Mouse (Mus musculus) stomach, postnatal 0 days (tissue): ENCODE data around the gene Igsf3.

Source experiments
- CTCF ChIP-seq: IDR thresholded peaks from 2 replicates; pipeline ENCODE4 v1.5.1; 2016; ENCODE audit warnings: antibody characterized with exemption, low read depth, mild to moderate bottlenecking, moderate library complexity
- EP300 ChIP-seq: optimal IDR thresholded peaks from 2 replicates; pipeline ENCODE3; 2016; ENCODE audit warnings: antibody characterized with exemption

- no peak for TF ChIP-seq EP300
- no peak for TF ChIP-seq CTCF
These were observed 53.3 kb downstream of the Igsf3 start for GRCm38 (mm10) chr3:101429982-101430754.
